Comparison of ENCODE assay signal across 26 mouse cellular contexts in the genomic region with DNA sequence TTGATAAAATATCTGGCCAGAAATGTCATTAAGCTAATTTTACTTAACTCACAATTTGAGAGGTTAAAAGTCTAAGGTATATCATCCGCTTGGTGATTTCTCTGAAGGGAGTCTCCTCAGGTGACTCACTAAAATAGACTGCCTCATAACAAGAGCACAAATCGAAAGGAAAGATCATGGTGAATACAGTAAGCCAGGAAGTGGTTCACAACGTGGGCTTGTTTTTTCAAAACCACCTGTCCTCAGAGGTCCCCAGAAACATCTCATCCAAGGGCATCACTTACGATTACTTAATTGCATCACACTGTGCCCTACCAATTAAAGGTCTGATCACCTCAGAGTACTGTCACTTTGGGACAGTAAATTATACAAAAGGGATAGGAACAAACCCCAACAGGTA.
A peak's percentile ranks its signal among the peaks of the same experiment; 100 is the strongest.
DNase-seq lines count a peak whose midpoint lies in the region; ATAC-seq and TF ChIP-seq lines count a peak whose summit lies in the region.
"Had no signal": no experiment of that assay in that cellular context is flagged by ENCODE, and none has a peak within 500 bp of the region (broad histone marks: within the 10 kb centered on the region; RNA-seq: fewer than 3 reads in every experiment).

No protein-coding gene starts in this region.

- H3K9me3 ChIP-seq in CH12.LX (replicated peaks; ENCODE audit: low read length), result no peaks in the 10 kb centered on the region
- H3K9me3 ChIP-seq: embryonic facial prominence, embryonic 12.5 days; forebrain, embryonic 10.5 days; forebrain, embryonic 13.5 days; heart, embryonic 10.5 days; heart, embryonic 13.5 days; hindbrain, embryonic 10.5 days; hindbrain, embryonic 13.5 days had no signal

- in situ Hi-C loops in CH12.LX (cut with MboI; ENCODE audit: low pct_ligation_motif_present, low pct_unique_long_range_greater_than_20kb, low sequenced_read_pairs), result no loop called here

- dilution Hi-C loops in CH12.LX (cut with MboI; ENCODE audit: extremely low pct_ligation_motif_present, extremely low pct_unique_long_range_greater_than_20kb, low sequenced_read_pairs), result no loop called here

- intact Hi-C loops in heart, postnatal 25 days (cut with DNase I), result no loop called here

- no peak overlapping the region for H3K4me3 ChIP-seq in CH12.LX (replicated peaks in 1 of 3; ENCODE audit: low read depth in 2 of 3, low read length in 2 of 3, poor library complexity in 1 of 3)
- H3K4me3 ChIP-seq: embryonic facial prominence, embryonic 12.5 days; forebrain, embryonic 10.5 days; forebrain, embryonic 13.5 days; heart, adult 2 months; heart, embryonic 10.5 days; heart, embryonic 13.5 days; hindbrain, embryonic 10.5 days; hindbrain, embryonic 13.5 days had no signal

- peak overlapping the region; percentile 44; the same call in 1 of the 2 replicates for H3K4me2 ChIP-seq in CH12.LX (ENCODE audit: insufficient read depth, low read depth, poor library complexity, severe bottlenecking)
- H3K4me2 ChIP-seq: embryonic facial prominence, embryonic 12.5 days; forebrain, embryonic 13.5 days; heart, embryonic 13.5 days; hindbrain, embryonic 13.5 days had no signal

- H3K27ac ChIP-seq in CH12.LX (ENCODE audit: insufficient read depth, low read depth), result no peak overlapping the region
- H3K27ac ChIP-seq: embryonic facial prominence, embryonic 12.5 days; forebrain, embryonic 10.5 days; forebrain, embryonic 13.5 days; heart, adult 2 months; heart, embryonic 10.5 days; heart, embryonic 13.5 days; hindbrain, embryonic 10.5 days; hindbrain, embryonic 13.5 days had no signal

- H3K27me3 ChIP-seq in CH12.LX (replicated peaks), result no peaks in the 10 kb centered on the region
- H3K27me3 ChIP-seq: embryonic facial prominence, embryonic 12.5 days; forebrain, embryonic 13.5 days; heart, embryonic 13.5 days; hindbrain, embryonic 13.5 days had no signal

- H3K36me3 ChIP-seq in CH12.LX (replicated peaks in 1 of 2; ENCODE audit: control insufficient read depth in 1 of 2, insufficient read depth in 1 of 2, low read length in 1 of 2), result no peaks in the 10 kb centered on the region
- H3K36me3 ChIP-seq: embryonic facial prominence, embryonic 12.5 days; forebrain, embryonic 10.5 days; heart, embryonic 10.5 days; heart, embryonic 13.5 days; hindbrain, embryonic 10.5 days; hindbrain, embryonic 13.5 days had no signal

- TF ChIP-seq POLR2A in CH12.LX (IDR thresholded peaks at IDR 0.05; ENCODE audit: low read depth, low read length), result no peak

- DNase-seq in CD4-positive, CD25-positive, alpha-beta regulatory T cell, adult 2 months (ENCODE audit: low read depth, low spot score), result peak; percentile 43
- DNase-seq in CH12.LX (ENCODE audit: extremely low read depth), result peak; percentile 8
- no peak for DNase-seq in heart, postnatal 25 days (ENCODE audit: low spot score)
- DNase-seq in kidney, adult 11 months, result no peak
- DNase-seq in adipocyte (ENCODE audit: low spot score), result no peak
- DNase-seq: adrenal gland, adult 2 months; adrenal gland, postnatal 14 days; cerebellum, adult 18-20 months; cerebellum, adult 9-10 months; cerebellum, postnatal 14 days; gastrocnemius, postnatal 10 days; gastrocnemius, postnatal 36 days; heart, adult 2 months; heart, postnatal 14 days; kidney, adult 9 months had no signal

- no peak overlapping the region for H3K9ac ChIP-seq in CH12.LX (ENCODE audit: insufficient read depth, low read depth)
- H3K9ac ChIP-seq: embryonic facial prominence, embryonic 12.5 days; forebrain, embryonic 13.5 days; heart, embryonic 13.5 days; hindbrain, embryonic 13.5 days had no signal

- no peak for TF ChIP-seq CTCF in CH12.LX (conservative IDR thresholded peaks at IDR 0.05 in 1 of 2, IDR thresholded peaks at IDR 0.05 in 1 of 2; ENCODE audit: low read depth in 2 of 2, low read length in 2 of 2)

- H3K79me2 ChIP-seq in CH12.LX (replicated peaks; ENCODE audit: control insufficient read depth, extremely low read depth, insufficient read depth, poor library complexity, severe bottlenecking), result no peaks in the 10 kb centered on the region

- no peak for TF ChIP-seq RAD21 in CH12.LX (IDR thresholded peaks at IDR 0.05; ENCODE audit: low read depth, low read length)

- TF ChIP-seq EP300 in CH12.LX (IDR thresholded peaks at IDR 0.05; ENCODE audit: low read length), result peak; percentile 41

- H3K4me1 ChIP-seq in CH12.LX (ENCODE audit: control insufficient read depth in 1 of 2, insufficient read depth in 2 of 2), result 0 out of 4 replicates have a peak, but pooled peaks cover 0 to 3% of the 10 kb centered on the region in 2 experiments
- H3K4me1 ChIP-seq: embryonic facial prominence, embryonic 12.5 days; forebrain, embryonic 10.5 days; forebrain, embryonic 13.5 days; heart, embryonic 10.5 days; heart, embryonic 13.5 days; hindbrain, embryonic 10.5 days; hindbrain, embryonic 13.5 days had no signal

- ATAC-seq in inflammation-experienced regulatory T-cells, adult 6 months, result peak; percentile 97
- ATAC-seq: forebrain, embryonic 13.5 days; forebrain, embryonic 16.5 days; hindbrain, embryonic 16.5 days; intestine, postnatal 0 days had no signal

TF ChIP-seq in CH12.LX, 34 proteins besides CTCF, POLR2A, EP300 and RAD21:
- peak; percentile 40; the same call in 1 of the 2 replicates for TF ChIP-seq BHLHE40 (IDR thresholded peaks at IDR 0.05; ENCODE audit: low read depth, low read length)
- TF ChIP-seq MAX (IDR thresholded peaks at IDR 0.05; ENCODE audit: low read length), result peak; percentile 37; the same call in 1 of the 2 replicates
- TF ChIP-seq SMC3 (IDR thresholded peaks at IDR 0.05; ENCODE audit: low read depth, low read length), result no peak
- TF ChIP-seq MAFK (IDR thresholded peaks at IDR 0.05; ENCODE audit: insufficient replicate concordance, low read length), result no peak
- TF ChIP-seq ZNF384 (IDR thresholded peaks at IDR 0.05; ENCODE audit: low read depth, low read length), result peak; percentile 22; the same call in 1 of the 2 replicates
- TF ChIP-seq ETS1 (conservative IDR thresholded peaks at IDR 0.05; ENCODE audit: low read depth, low read length), result peak; percentile 42
- 0 out of 2 replicates have a peak, but pooled peaks have one; percentile 14 for TF ChIP-seq MEF2A (IDR thresholded peaks at IDR 0.05; ENCODE audit: borderline replicate concordance, low read depth, low read length)
- TF ChIP-seq TCF12 (IDR thresholded peaks at IDR 0.05; ENCODE audit: low read depth, low read length), result 0 out of 2 replicates have a peak, but pooled peaks have one; percentile 23

Comparison
In these comparisons a context has a peak if more than half of its experiments do, and no peak if none do; other contexts are left out.
1. DNase-seq: peak in CD4-positive, CD25-positive, alpha-beta regulatory T cell, adult 2 months (single experiment) and CH12.LX (single experiment); none in heart, postnatal 25 days (single experiment), kidney, adult 11 months (single experiment) and adipocyte (single experiment).